Mouse (Mus musculus): ENCODE measurements around the gene Gper1.
"Not testable (repeated sequence)": the region's sequence is repeated elsewhere in the genome, so short reads cannot be mapped to it uniquely, and the experiment has no call there.

Gene Gper1

DNA sequence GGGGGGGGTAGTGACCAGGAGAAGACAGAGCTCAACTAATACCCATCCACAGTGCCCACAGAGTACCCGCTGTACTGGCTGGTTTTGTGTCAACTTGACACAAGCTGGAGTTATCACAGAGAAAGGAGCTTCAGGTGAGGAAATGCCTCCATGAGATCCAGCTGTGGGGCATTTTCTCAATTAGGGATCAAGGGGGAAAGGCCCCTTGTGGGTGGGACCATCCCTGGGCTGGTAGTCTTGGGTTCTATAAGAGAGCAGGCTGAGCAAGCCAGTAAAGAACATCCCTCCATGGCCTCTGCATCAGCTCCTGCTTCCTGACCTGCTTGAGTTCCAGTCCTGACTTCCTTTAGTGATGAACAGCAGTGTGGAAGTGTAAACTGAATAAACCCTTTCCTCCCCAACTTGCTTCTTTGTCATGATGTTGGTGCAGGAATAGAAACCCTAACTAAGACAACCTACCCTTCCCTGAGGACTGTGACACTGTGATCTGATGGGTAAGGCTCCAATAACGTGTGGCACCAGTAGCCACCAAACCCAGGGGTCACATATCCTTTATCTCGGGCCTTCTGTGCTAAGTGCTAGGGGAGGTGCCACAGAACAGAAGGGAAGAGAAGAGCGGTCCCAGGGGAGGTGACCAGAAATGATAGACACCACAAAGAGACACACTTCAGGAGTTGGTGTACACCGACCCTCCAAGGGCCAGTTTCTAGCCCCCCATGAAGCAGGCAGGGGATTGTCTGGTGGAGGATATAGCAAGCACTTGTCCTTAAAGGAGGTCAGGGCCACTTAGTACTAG lies 32.4 kb upstream of the Gper1 start:
- DNase-seq (ENCODE audit: extremely low spot score, low read depth, low spot score): not testable (repeated sequence)

DNA sequence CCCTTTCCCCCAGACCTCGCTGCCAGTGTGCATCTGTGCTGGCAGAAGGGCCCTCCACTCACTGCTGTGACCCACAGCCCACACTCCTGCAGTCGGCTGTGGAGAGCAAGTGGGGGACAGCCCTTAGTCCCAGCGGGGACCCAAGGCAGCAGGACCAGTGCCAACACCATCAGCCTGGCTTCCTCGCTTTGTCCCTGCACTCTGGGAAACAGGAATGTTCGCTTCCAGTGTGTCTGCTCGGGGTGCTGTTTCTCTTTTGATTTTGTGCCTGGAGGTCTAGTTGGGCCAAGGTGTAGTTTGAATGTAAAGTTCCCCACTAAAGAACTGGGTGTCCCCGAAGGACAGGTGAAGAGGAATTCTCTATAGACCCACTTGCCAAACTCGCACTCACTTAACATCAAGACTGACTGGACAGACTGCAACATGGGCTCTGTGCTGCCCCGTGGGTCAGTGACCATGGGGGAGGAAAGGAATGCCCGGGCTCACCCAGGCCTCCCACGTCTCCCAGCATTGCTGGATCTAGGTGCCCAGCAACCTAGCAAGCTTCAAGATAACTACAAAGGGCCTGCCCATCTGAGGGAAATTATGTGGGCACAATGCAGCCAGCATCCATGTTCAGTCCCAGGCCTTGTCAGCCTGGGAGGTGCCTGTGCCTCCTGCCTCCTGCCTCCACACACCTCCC lies 31.5 kb upstream of the Gper1 start:
- DNase-seq (ENCODE audit: extremely low spot score, low read depth, low spot score): no peak

DNA sequence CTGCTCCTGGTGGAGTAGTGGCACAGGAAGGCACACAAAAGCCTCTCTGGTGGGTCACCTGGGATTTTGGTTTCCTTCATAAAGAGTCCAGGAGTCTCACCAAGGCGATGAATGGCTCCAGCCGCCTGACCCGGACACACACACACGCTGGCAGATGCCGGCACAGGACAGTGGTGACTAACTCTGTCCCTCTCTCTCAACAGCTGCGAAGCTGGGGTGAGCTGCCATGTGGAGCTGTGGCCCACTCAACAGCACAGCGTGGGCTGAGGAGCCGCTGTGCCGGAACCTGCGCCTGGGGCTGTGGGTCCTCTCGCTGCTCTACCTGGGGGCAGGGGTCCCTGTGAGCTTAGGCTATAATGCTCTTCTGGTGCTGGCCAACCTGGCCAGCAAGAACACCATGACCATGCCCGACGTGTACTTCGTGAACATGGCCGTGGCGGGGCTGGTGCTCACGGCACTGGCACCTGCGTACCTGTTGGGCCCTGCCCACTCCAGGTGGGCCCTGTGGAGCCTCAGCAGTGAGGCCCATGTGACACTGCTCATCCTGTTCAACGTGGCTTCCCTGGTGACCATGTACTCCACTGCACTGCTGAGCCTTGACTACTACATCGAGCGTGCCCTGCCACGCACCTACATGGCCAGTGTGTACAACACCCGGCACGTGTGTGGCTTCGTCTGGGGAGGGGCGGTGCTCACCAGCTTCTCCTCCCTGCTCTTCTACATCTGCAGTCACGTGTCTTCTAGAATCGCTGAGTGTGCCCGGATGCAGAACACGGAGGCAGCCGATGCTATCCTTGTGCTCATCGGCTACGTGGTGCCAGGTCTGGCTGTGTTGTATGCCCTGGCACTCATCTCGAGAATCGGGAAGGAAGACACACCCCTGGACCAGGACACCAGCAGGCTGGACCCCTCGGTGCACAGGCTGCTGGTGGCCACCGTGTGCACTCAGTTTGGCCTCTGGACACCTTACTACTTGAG lies 30.4 kb upstream of the Gper1 start:
- DNase-seq (ENCODE audit: extremely low spot score, low read depth, low spot score): no peak

DNA sequence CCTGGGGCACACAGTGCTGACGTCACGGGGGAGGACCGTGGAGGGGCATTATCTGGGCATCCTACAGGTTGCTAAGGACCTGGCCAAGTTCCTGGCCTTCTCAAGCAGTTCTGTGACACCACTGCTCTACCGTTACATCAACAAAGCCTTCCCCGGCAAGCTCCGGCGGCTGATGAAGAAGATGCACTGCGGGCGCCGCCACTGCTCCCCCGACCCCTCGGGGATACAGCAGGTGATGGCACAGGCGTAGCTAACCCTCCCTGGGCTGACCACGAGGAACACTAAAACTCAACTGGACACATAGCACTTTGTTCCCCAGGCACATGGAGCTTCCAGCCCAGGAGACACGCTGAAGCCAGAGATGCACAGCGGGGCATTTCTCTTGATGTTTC lies 29.8 kb upstream of the Gper1 start:
- no peak for DNase-seq (ENCODE audit: extremely low spot score, low read depth, low spot score)

DNA sequence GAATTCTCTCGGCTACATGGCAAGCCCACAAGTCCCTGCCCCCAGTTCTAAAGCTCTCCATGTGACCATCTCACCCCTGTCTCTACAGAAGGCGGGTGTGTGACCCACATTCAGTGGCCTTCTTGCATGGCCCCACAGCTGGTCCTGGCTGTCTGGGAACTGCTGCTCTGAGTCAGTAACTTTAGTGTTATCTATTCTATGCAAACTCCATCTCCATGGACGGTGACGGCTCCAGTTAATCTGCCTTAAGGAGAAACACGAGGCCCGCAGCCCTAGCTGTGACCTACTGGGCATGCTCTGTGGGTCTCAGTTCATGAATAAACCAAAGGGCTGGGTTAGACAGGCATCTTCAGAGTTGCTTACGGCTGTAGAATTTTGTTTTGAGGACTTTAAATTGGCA lies 28.6 kb upstream of the Gper1 start:
- no peak for DNase-seq (ENCODE audit: extremely low spot score, low read depth, low spot score)

DNA sequence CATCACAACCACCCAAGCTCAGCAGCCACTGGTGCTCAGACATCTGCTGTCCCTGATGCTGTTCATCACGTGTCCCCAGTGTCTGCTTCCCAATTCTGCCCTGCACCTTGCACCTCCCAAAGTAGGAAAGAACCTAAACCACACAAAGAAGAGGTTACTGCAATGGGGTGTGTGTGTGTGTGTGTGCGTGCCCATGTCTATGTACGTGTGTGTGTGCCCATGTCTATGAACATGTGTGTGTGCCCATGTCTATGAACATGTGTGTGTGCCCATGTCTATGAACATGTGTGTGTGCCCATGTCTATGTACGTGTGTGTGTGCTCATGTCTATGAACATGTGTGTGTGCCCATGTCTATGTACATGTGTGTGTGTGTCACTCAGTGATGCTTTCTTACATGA lies 27.4 kb upstream of the Gper1 start:
- DNase-seq (ENCODE audit: extremely low spot score, low read depth, low spot score): no peak

DNA sequence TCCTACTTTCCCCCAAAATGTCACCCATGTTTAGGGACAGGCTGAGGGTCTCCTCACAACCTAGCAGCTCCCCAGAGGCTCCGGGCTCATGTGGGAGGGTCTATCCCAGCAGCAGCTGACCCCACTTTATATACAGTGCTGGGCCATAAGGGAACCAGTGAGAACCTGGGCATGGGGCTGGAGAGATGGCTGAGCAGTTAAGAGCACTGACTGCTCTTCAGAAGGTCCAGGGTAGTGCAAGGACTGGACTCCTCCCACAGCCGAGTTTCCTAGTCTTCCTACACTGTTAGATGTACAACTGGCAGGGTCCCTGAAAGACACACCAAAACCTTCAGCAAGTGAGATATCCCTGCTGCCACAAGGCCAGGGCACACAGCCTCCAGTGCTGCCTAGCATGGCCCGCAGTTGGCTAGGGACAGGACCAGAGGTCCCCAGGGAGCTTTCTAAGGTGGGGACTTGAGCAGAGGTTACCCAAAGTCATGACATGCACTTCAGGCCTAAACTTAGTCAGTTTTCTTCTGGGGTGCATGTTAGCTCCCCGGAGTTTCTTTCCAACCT lies 25.5 kb upstream of the Gper1 start:
- no peak for DNase-seq (ENCODE audit: extremely low spot score, low read depth, low spot score)

DNA sequence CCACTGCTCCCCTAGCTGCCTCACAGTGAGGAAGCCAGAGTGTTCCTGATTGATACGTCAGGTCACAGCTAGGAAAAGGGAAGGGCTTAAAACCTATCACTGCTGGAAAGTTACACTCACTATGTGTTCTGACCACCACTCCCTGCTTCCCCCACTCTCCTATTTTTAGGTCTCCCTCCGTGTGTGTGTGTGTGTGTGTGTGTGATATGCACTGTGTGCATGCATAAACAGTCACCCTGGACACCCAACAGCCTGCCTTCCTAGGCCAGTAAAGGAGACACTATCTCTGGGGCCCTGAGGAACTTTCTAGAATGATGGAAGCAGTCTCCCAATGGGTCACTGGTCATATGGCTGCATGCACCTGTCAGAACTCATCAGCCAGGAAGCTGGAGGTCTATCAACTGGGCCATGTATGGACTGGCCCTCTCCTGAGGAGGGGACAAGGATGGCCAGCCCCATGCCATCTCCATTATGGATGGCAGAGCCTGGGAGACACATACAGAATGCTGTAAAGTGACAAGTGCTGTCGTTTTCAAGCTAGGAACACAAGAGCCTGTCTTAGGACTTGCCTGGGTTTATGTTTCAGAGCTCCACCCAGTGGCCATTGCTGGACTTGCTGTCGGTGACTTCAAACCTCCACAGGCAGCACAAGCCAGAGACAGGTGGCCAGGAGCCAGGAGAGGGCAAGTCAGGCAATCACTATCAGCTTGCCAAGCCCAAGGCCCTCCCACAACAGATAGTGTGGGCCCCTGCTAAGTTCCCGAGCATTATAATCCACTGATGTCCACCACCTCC lies 24.8 kb upstream of the Gper1 start:
- peak; percentile 57 for DNase-seq (ENCODE audit: extremely low spot score, low read depth, low spot score)

DNA sequence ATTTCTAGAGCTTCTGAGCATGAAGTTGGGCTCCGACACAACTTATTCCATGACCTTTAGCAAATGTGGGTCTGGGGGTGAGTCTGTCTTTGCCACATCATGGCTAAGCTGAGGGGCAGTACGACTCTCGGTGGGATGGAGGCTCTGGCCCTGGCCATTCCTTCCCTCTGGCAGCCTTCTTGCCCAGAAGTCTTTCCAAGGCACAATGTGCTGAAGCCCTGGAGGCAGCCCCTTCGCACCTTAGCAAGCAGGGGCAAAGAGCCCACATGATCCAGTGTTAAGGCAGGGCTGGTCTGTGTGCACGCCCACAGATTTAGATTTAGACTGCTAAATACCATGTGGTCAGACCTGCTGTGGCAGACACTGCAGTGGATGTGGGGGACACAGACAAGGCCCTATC lies 24.2 kb upstream of the Gper1 start:
- no peak for DNase-seq (ENCODE audit: extremely low spot score, low read depth, low spot score)

DNA sequence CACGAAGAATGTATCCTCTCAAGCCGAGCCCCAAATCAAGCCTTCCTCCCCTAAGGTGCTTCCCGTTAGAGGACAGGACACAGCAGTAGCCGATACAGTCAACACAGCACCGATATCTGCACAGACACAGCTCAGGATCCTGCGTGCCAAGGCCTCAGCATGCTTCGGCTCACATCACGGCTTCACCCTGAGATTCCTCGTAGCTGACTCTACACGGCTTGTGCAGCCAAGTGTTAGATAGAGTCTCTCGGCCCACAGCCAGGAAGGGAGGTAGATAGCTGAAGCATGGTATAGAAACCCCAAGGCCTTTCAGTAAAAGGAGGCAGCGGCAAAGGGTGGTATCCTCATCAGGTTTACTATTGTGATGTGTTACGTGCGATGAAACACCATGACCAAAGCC lies 23.0 kb upstream of the Gper1 start:
- no peak for DNase-seq (ENCODE audit: extremely low spot score, low read depth, low spot score)

DNA sequence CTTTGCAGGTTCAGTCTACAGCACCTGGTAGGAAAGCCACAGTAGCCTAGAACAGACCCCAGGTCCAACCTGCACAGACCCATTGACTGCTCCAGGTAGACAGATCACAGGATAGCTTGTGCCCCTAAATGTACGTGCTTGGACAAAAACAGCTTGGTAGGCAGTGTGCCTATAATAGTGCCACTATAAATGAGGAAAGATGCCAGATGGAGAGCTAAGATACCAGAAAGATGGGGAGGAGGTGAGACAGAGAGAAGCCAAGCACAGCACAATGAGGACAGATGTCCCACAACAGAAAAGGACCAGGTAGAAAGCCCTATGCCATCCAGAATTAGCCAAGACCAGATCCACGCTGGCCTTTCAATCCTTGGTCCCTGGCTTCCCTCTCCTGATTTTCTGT lies 20.8 kb upstream of the Gper1 start:
- no peak for DNase-seq (ENCODE audit: extremely low spot score, low read depth, low spot score)

DNA sequence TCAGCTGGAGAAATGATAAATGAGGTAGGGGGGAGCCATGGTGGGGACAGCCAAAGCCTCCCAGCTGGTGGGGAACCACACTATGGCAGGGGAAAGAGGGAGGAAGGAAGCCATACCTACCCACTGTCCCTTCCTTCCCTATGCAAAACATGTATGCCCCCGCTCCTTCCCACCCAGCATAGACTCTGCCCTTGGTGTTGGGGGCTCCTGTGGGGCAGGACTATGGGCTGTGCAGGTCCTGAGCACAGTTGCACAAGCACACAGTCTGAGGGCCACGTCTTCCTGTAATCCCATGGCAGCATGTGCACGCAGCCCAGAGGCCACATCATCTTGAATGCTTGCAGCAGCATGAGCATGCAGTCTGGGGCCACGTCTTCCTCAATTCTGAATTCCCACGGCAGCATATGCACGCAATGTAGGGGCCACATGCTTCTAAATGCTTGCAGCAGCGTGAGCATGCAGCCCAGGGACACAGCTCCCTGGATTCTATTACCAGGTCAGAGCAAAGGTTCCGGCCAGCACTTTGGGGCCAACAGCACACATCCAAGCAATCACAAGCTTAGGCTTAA lies 19.2 kb upstream of the Gper1 start:
- DNase-seq (ENCODE audit: extremely low spot score, low read depth, low spot score): no peak

DNA sequence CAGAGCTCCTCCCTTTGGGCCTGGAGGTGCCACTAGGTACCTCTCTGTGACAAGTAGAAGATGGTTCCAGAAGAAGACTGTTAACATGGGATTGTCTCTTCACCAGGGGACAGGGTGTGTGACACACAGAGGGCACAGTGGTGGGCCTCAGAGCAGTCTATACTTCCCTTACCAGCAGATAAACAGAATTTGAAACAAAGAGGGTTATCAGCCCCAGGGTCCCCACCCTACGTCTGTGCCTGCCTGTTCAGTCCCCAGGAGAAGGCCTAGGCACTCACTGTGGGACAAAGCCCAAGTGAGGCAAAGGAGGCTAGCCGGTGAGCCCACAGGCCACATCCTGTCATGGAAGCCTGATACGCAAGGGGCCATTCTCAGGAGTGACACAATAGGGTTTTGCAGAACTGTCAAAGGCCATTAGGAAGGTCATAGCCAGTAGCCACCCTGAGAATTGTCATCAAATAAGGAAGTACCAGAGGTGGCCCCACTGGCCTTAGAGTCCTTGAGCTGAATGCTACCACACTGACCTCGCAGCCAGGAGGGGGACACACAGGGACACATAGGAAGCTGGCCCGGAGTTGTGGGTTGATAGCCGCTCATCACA lies 18.1 kb upstream of the Gper1 start, which contains the start of gene C130050O18Rik:
Gene C130050O18Rik, plus strand, starts transcription at position 480 of the 601 bp plus-strand sequence.
- DNase-seq (ENCODE audit: extremely low spot score, low read depth, low spot score): no peak

DNA sequence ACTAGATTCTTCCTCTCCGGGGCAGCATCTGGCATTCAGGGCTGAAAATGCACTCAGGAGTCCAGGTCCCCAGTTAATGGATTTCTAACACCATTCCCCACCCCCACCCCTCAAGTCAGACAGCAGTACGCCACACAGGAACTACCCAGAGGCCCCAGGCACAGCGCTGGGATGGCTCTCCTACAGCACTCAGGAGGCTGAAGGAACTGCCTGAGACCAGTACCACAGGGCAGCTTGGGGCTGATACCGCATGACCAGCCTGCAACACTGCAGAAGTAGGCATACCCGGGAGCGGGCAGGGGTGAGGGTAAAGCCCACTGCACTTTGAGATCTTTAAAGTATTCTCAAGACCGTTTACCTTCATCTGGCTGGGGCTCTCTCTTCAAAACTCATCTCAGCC lies 17.5 kb upstream of the Gper1 start:
- DNase-seq (ENCODE audit: extremely low spot score, low read depth, low spot score): no peak

DNA sequence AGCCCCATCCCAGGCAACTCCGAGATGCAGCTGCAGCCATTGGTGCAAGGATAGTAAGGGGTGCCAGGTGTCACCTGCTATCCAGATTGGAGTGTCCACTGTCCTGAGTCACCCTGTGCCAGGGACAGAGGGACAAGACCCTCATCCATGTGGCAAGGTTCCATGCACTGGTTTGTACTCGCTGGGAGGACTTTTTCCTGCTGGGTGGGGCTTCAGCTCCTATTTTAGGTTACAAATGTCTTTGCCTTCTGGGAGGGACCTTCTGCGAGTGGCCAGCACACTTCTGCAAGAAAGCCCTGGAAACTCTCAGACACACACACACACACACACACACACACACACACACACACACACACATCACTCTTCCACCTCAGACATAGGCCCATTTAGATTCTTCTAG lies 17.0 kb upstream of the Gper1 start:
- DNase-seq (ENCODE audit: extremely low spot score, low read depth, low spot score): no peak

DNA sequence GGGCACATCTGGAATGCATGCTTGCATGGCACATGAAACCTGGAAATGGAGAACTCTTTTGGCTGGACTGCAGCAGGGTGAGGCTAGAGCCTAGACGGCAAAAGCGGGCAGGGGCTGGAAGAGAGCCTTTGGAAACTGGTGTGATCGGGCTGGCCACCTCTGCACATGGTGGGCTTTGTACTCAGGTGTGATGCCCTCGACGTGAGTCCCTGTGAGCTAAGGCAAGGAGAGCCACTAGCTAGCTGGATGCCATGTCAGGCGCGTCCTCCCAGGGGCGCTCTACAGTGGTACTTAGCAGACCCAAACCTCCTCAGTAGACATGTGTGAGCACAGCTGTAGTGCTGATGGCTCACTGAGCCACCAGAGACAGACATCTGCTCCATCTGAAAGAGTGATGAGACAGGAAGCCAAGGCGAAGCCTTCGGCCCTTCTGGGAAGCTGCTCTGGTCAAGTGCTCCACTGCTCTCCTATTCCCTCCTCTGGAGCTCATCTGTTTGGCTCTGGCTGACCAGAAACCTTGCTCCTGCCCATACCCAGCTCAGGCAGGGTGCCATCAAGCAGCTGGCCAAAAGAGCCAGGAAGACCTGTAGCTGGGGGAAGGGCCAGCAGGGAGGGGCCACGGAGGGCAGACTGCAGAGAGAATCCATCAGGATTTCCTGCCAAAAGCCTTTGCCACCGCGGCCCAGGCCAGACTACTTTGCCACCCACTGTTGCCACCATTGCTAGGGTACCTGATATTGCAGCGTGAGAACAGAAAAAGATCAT lies 15.6 kb upstream of the Gper1 start:
- no peak for DNase-seq (ENCODE audit: extremely low spot score, low read depth, low spot score)

DNA sequence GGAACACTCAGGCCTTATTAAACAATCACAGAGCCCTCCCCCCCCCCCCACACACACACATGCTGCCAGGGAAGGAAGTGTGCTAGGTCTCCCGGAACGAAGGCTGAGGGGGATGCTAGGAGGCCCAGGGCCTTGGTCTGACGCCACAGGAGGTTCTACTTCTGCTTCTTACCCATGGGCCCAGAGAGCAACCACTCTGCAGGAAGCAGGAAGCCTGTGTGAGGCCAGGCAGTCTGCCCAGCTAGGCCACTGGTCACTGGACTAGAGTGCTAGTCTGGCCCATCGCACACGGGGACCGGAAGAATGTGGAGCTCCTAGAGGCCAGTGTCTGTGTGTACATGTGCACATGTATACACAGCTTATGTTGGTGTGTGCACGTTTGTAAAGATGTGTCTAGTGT lies 14.4 kb upstream of the Gper1 start:
- no peak for DNase-seq (ENCODE audit: extremely low spot score, low read depth, low spot score)

DNA sequence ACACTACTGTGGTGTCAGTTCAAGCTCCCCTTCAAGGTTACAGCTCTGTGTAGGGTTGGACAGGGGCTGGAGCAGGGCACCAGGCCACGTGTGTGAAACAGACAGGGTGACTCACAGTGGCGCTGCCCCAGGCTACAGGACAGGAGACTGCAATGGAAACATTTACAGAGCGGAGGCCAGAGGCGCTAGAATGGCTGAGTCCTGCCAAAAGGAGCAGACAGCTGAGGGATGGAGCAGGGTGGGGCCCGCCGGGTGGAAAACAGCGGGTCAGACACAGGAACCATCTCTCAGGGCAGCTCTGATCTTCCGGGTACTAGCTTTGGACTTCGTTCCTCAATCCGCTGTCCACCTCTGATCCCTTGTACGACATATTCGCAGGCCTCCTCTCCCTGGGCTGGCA lies 13.5 kb upstream of the Gper1 start:
- no peak for DNase-seq (ENCODE audit: extremely low spot score, low read depth, low spot score)

DNA sequence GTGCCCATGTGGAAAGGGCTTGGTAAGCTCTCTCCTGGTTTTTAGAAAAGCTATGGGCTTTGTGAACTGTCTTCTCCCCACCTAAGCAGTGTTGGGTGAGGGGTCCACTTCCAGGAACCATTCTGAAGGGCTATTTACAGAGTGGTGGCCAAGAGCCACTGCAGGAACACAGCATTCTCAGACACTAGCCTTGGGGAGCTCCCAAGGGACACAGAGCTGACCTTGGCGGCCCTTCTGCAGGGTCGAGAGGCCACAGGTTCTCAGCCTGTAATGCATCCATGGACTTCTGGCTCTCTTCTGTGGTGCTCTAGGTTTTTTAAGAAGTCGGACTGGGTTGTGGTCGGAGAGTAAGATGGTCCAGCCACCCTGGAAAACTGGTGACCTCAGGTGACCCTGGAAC lies 12.9 kb upstream of the Gper1 start:
- no peak for DNase-seq (ENCODE audit: extremely low spot score, low read depth, low spot score)

Data from hindlimb bud, embryonic 11.5 days (tissue).